Mouse (Mus musculus) adrenal gland (tissue): ENCODE measurements around the gene Vps33b.

ENCODE experiments used
- intact Hi-C: fragments of 180-260 bp; cut with DNase I; formaldehyde crosslinking; loops from one replicate; pipeline ENCODE4 v1.15.1; 2025

Gene Vps33b

GRCm38 (mm10) chr7:80264606-80265005 is 4.8 kb upstream of the Vps33b start:
- intact Hi-C loops = no loop called here

GRCm38 (mm10) chr7:80267764-80268163 is 1.7 kb upstream of the Vps33b start:
- intact Hi-C loops = no loop called here

DNA sequence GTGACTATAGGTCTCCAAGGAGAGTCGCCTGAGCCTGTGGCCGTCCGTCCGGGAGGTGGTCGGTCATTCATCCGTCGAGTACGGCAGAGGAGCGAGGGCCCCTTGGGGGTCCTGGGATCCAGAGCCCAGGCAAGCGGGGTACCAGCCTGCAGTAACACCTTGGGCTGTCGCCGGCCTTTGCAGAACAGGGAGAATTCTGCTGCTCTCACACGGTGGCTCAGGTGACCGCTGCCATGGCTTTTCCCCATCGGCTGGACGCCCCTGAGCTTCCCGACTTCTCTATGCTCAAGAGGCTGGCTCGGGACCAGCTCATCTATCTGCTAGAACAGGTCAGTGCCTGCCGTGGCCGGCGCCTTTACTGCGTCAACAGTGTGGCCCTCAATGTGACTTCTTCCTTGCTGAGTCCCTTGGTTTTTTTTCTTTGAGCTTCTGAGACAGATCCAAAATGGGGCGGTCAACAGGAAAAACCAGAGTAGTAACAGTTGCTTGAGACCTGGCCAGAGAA is 354 bp downstream of the Vps33b start:
- intact Hi-C loops = no loop called here

DNA sequence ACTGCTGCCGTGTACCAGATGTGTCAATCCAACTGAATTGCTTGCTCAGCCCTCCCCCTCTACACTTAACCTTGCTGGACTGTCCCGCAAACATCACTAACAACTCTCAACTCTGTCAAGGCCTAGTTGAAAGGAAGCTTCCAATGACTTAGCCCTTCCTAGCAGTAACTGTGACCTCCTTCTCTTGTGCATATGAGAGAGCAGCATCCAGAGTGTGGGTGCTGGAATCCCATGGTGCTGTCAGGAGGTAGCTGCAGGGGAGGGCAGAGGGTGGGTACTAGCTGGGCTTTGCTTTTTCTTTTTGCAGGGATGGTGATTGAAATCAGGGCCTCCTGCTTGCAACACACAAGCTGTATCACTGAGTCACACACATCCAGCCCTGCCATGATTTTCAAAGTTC is 4.0 kb downstream of the Vps33b start:
- intact Hi-C loops = no loop called here

DNA sequence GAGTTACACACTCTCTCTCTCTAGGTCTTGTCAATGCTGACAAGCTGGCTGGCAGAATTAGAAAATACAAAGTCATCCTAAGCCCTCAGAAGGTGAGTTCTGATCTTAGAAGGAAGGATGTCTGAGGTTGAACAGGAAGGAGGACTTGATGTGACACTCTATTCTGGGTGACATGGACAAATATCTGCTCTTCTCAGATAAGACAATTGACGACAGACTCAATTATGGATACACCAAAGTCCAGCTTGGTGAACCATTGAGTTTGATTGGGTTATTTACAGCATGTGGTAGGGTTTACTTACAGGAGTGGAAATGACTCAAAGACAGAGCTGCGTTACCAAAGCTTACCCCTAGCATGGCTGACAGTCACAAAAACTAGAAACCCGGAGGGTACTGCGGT is 6.9 kb downstream of the Vps33b start:
- intact Hi-C loops = no loop called here

- intact Hi-C loops = no loop called here
These were observed 10.6 kb downstream of the Vps33b start for GRCm38 (mm10) chr7:80280032-80280431.

DNA sequence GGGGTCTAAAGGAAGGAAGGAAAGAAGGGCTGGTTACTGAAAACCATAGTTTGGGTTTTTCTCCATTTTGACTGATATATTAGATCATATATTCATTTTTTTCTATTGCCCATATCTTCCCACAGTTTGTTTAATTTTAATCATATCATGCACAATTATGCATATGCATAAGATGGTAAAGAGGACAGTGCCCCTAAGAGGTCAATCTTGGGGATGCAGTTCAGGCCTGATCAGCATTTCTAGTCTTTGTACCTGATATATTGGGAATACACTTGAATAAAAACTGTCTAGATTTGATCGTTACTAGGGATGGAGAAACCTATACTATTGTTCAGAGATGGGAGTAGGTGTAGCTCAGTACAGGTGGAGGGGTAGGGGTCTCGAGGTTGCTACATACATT is 11.5 kb downstream of the Vps33b start:
- intact Hi-C loops = no loop called here

DNA sequence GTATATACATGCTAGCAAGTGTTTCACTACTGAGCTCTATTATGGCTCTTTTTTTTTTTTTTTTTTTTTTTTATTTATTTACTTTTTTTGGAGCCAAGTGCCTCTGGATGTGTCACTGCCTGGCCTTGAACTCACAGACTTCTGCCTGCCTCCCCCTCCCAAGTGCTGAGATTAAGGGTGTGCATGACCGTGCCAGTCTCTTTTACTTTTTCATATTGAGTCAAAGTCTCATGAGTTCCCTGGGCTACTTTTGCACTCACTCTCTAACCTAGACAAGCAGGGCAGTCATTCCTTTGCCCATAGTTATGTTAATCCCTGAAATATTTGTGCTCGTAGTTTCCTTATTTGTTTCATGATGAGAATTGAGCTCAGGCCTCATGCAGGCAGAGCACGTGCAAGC is 12.2 kb downstream of the Vps33b start:
- intact Hi-C loops = no loop called here

DNA sequence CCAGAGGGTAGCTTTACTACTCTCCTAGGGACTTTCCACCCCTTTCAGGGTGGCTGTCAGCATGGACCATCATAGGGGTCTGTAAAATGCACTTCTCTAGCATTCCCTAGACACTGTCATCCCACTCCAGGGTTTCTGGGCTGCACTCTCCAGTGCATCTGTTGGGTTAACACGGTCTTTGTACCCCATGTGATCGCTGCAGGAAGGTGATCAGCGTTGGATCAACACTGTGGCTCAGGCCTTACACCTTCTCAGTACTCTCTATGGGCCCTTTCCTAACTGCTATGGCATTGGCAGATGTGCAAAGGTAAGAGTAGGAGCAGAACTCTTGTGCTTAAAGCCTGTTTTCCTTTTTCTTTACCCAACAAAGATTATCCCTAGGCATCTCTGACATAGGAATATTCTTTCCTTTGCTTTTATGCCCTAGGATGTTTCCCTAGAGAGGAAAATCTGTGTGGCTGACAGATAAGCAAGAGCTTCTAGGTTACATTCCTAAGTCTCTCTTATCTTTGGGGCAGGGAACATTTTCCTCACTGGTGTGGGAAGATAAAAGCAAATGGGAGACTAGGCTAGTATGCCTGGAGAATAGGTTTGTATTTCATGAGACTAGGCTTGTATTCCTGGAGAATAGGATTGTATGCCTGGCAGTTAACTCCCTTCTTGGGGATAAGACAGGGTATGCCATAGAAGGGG is 13.9 kb downstream of the Vps33b start:
- intact Hi-C loops = no loop called here

DNA sequence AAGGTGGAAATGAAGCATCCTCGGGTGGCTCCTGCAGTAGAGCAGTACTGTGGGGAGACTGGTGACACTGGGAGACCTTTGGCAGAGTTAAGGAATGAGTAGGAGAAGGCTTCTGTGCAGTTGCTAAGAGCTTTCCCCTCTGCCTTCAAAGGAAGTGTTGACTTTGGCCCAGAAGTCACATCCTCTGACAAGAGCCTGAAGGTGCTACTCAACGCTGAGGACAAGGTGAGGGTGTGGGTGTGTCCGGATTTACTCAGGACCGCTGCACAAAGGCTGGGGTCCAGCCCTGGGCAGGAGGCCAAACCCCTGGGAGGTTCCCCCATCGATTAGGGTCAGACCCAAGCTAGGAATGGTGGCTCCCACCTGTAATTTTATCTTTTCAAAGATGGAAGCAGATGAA is 14.9 kb downstream of the Vps33b start:
- intact Hi-C loops = no loop called here

DNA sequence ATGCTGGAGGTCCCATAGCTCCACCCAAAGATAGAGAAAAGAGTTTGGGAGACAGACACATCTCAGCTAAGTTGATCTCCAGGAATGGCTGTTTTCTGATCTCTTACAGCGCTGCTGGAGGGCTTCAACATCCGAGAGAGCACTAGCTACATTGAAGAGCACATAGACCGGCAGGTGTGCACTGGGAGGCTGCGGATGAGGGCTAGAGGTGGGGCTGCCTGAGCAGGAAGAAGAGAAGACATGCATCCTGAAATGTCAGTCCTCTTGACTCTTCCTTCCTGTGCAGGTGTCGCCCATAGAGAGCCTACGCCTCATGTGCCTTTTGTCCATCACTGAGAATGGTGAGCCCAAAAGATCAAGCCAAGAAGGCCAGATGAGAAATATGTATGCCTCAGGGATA is 16.3 kb downstream of the Vps33b start:
- intact Hi-C loops = no loop called here

DNA sequence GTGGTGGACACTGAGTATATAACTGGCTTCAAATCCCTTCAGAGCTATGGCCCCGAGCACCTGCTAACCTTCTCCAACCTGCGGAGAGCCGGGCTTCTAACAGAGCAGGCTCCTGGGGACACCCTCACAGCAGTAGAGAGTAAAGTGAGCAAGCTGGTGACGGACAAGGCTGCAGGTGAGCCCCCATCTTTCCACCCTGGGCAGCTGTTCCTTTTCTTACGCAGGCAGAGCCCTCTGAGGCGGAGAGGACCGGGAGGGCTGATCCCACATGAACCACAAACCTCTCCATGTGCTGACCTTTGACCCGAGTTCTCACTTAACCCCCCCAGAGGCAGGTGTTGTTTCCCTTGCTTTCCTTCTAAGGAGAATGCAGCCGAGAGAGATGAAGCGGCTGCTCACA is 18.3 kb downstream of the Vps33b start:
- intact Hi-C loops = no loop called here

DNA sequence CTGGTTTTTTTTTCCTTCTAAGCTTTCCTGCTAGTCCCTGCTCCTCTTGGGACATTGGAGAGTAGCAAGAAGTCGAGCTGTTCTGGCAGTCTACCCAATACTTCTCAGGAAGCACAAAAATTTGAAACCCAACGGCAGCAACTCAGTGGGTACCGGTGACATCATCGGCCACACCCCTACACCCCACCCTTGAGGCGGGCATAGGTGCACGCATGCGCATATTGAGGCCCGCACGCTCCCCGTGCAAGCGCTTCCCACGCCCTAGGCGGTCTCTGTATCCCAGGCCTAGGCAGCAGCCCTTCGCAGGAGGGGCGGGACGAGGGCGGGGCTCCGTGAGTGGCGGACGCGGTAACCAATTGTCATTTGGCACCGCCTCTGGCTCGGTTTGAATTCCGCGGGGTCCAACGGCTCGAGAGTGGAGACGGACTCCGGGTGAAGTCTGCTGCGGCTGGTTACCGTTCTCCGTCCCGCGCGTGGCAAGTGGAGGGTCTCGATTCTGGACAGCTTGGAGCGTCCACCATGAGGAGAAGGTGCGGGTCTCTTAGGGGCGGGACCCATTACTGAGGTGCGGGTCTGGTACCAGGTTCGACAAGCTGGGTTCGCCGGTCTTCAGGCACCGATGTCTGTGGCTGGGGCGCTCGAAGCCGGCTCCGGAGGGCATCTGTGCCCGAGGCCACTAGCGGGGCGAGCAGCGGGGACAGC is 24.8 kb downstream of the Vps33b start, which contains the start of gene Prc1:
Gene Prc1, plus strand, starts transcription at position 389 of the 702 bp plus-strand sequence.
- intact Hi-C loops = no loop called here

DNA sequence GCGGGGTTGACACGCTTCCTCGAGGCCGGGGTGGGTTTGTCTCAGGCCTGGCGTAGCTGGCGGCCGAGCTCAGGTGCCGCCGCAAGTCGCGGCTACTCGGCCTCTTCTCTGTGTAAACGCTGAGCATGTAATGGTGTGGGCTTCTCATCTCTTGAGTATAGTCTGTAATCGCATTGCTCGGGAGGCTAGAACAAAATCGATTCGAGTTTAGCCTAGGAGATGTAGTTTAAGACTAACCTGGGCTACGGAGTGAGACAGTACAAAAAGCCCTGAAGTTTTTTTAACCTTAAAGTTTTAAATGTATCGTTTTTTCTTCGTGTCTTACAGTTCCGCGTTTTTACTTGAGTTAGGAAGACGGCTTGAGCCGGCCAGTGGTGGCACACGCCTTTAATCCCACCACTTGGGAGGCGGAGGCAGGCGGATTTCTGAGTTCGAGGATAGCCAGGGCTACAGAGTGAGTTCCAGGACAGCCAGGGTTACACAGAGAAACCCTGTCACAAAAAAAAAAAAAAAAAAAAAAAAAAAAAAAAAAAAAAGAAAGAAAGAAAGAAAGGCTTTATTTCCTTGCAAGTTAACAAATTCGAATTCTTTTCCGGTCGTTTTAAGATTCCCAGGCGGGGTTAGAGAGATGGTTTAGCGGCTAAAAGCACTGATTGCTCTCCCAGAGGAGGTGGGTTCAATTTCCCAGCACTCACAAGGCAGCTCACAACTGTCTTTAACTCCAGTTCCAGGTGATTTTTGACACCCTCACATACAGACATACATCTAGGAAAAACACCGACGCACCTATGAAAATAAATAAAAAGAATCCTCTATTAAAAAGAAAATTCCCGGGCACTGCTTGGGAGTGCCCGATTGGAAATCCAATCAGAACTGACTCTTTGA is 25.6 kb downstream of the Vps33b start:
- intact Hi-C loops = no loop called here

GRCm38 (mm10) chr7:80296462-80296861 is 27.0 kb downstream of the Vps33b start:
- intact Hi-C loops = no loop called here

DNA sequence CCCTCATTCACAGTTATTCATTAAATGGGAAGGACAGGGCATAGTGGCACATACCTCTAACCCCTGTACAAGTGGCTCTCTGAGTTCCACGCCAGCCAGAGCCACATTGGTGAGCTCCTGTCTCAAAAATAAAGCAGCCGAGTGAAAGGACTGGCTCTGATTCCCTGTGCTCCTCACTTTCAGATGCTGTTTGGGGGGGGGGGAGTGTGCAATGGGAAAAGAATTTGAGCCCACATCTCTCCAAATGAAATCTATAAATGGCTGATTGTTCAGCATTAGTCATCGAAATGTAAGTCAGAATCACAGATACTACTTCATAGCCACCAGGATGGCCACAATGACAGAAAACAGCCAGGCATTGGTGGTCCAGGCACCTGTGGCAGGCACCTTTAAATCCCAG is 27.6 kb downstream of the Vps33b start:
- intact Hi-C loops = no loop called here

DNA sequence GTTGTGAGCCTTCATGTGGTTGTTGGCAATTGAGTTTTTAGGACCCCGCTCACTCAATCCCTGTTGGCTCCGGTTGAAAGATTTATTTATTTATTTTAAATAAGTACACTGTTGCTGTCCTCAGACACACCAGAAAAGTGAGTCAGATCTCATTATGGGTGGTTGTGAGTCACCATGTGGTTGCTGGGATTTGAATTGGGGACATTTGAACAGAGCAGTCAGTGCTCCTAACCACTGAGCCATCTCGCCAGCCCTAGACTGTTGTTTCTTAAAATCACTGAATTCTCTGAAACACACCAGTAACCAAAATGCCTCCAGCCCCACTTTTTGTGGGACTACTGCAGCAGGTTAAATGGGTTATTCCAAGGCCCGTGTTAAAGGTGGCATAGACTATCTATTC is 29.3 kb downstream of the Vps33b start:
- intact Hi-C loops = no loop called here

DNA sequence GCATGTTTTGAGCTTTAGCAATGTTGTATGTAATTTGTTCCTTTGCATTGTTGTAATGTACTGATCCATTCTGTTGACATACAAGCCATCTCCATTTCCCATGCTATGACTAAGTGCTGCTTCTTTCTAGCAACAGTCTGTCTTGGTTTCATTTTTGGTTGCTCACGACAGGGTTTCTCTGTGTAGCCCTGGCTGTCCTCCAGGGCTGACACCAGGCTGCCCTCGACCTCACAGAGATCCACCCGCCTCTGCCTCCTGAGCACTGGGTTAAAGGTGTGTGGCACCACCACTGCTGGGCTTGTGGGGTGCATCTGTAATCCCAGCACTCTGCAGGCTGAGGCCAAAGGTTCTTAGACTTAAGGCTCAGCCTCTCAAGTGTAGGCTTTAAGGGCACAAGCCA is 30.1 kb downstream of the Vps33b start:
- intact Hi-C loops = no loop called here

- intact Hi-C loops = no loop called here
These were observed 32.1 kb downstream of the Vps33b start for GRCm38 (mm10) chr7:80301522-80301921.

GRCm38 (mm10) chr7:80307766-80308165 is 38.3 kb downstream of the Vps33b start:
- intact Hi-C loops = no loop called here

DNA sequence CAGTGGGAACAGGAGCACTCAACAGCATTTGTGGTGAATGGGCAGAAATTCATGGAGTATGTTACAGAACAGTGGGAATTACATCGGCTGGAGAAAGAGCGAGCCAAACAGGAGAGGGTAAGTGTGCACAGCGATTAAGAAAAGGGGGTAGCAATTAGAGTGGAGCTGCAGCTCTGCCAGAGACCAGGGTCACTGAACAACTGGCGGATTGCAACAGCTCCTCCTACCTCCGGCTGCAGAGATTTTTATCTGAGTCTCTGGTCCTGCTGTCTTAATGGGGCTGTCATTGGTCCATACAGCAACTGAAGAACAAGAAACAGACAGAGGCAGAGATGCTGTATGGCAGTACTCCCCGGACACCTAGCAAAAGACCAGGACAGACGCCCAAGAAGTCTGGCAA is 41.3 kb downstream of the Vps33b start:
- intact Hi-C loops = no loop called here

DNA sequence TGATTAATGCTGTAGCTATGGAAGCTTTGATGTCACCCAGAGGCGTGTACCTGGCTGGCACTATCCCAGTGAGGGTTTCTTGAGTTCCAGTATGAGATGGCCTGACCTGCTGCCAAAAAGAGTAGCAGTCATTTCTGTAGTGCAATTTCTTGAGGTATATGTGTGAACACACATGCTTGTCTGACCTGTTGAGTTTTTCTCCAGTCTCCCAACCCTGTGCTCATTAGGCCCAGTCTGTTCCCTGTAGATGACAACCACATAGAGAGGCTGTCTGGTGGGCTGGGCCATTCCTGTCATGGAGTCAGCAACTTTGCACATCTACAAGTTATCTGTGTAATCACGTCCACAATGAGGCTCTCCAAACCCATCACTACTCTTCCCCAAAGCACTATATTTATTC is 46.3 kb downstream of the Vps33b start:
- intact Hi-C loops = no loop called here
